Mouse (Mus musculus): ENCODE measurements around the gene Krtap10-4.

GRCm38 (mm10) chr10:77788621-77789020 lies 38.3 kb downstream of the Krtap10-4 start:
- TF ChIP-seq FLI1 (IDR thresholded peaks at IDR 0.05; ENCODE audit: low read length) (no peak), GATA1 (IDR thresholded peaks at IDR 0.05; ENCODE audit: borderline replicate concordance, low read length) (no peak)

Measured in megakaryocyte, embryonic 14.5 days (primary cell).